Mouse (Mus musculus): Measurements from ENCODE around the gene 4930507D05Rik. TPM values are rescaled to one million over a fixed set of nuclear protein-coding genes. Genes with fewer than 3 reads are reported as not detected.
"Not testable (repeated sequence)": the region's sequence is repeated elsewhere in the genome, so short reads cannot be mapped to it uniquely, and the experiment has no call there.

4930507D05Rik gene
- polyA plus RNA-seq, 1 experiment from 2014 or later, result 1.2 TPM

DNA sequence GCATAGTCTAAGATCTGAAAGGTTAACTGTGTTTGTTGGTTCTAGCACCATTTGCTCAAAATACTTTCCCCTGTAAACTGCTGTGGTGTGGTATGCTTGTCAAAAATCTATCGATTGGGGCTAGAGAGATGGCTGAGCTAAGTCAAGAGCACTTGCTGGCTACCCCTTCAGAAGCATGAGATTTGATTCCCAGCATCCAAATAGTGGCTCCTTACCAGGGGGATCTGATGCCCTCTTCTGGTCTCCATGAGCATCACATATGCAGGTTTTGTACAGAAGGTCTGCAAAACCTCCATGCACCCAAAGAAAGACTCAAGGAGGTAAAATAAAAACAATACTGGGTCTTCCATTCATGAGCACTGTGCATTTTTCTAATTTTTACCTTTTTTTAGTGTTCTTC is 39.0 kb downstream of the 4930507D05Rik start:
- Histone ChIP-seq H3K4me1 (replicated peaks; ENCODE audit: control insufficient read depth, insufficient read depth, low read length) (no peaks in the 10 kb centered on the region), H3K36me3 (ENCODE audit: control insufficient read depth, insufficient read depth, low read length) (no peaks in the 10 kb centered on the region), H3K4me2 (replicated peaks; ENCODE audit: low read depth, low read length) (no peak overlapping the region), H3K9me3 (ENCODE audit: control insufficient read depth, low read length) (no peaks in the 10 kb centered on the region), H3K27ac (ENCODE audit: low read depth, low read length) (no peak overlapping the region), H3K27me3 (ENCODE audit: control insufficient read depth, insufficient read depth, low read length) (no peaks in the 10 kb centered on the region), H3K9ac (ENCODE audit: low read depth, low read length) (no peak overlapping the region), H3K4me3 (ENCODE audit: low read depth, low read length) (no peak overlapping the region)
- DNase-seq (ENCODE audit: low spot score) (peak; percentile 61), ATAC-seq (ENCODE audit: low FRiP score) (no peak)
- WGBS, result 21% methylated on average over 1 of the region's 1 CpGs

GRCm38 (mm10) chr10:62491681-62492080 is 42.4 kb downstream of the 4930507D05Rik start:
- H3K4me1 ChIP-seq (replicated peaks; ENCODE audit: control insufficient read depth, insufficient read depth, low read length); ATAC-seq (ENCODE audit: low FRiP score); H3K4me3 ChIP-seq (ENCODE audit: low read depth, low read length); H3K27me3 ChIP-seq (ENCODE audit: control insufficient read depth, insufficient read depth, low read length); DNase-seq (ENCODE audit: low spot score); H3K4me2 ChIP-seq (replicated peaks; ENCODE audit: low read depth, low read length); H3K36me3 ChIP-seq (ENCODE audit: control insufficient read depth, insufficient read depth, low read length); H3K9ac ChIP-seq (ENCODE audit: low read depth, low read length); H3K9me3 ChIP-seq (ENCODE audit: control insufficient read depth, low read length); H3K27ac ChIP-seq (ENCODE audit: low read depth, low read length): not testable (repeated sequence)
- 90% methylated on average over 3 of the region's 3 CpGs for WGBS

- WGBS, result 26% methylated on average over 15 of the region's 15 CpGs
- no peak overlapping the region for H3K4me3 ChIP-seq (ENCODE audit: low read depth, low read length)
- no peak overlapping the region for H3K27ac ChIP-seq (ENCODE audit: low read depth, low read length)
- H3K4me1 ChIP-seq (replicated peaks; ENCODE audit: control insufficient read depth, insufficient read depth, low read length), result no peaks in the 10 kb centered on the region
- no peaks in the 10 kb centered on the region for H3K9me3 ChIP-seq (ENCODE audit: control insufficient read depth, low read length)
- peak; percentile 86 for DNase-seq (ENCODE audit: low spot score)
- peak; percentile 54 for ATAC-seq (ENCODE audit: low FRiP score)
- no peak overlapping the region for H3K9ac ChIP-seq (ENCODE audit: low read depth, low read length)
- H3K36me3 ChIP-seq (ENCODE audit: control insufficient read depth, insufficient read depth, low read length), result no peaks in the 10 kb centered on the region
- no peak overlapping the region; the same call in 1 of the 2 replicates for H3K4me2 ChIP-seq (replicated peaks; ENCODE audit: low read depth, low read length)
- H3K27me3 ChIP-seq (ENCODE audit: control insufficient read depth, insufficient read depth, low read length), result no peaks in the 10 kb centered on the region
Measured at GRCm38 (mm10) chr10:62500088-62500915, 51.0 kb downstream of the 4930507D05Rik start.

Other genes with a start within 250 kb of the 4930507D05Rik start
- gene Tspan15, start 218.2 kb upstream of the 4930507D05Rik start, polyA plus RNA-seq (2014; fragmentation: Nextera tagmentation; extraction: Ambion mirVana), result 9.2 and 11.0 TPM in 2 replicates
- not detected in 2 replicates for gene Tacr2, start 197.1 kb upstream of the 4930507D05Rik start, polyA plus RNA-seq (2014; fragmentation: Nextera tagmentation; extraction: Ambion mirVana)
- 18.2 and 25.4 TPM in 2 replicates for gene Hk1, start 69.6 kb upstream of the 4930507D05Rik start, polyA plus RNA-seq (2014; fragmentation: Nextera tagmentation; extraction: Ambion mirVana)
- 0.05 and 0.20 TPM in 2 replicates for gene Hkdc1, start 27.0 kb upstream of the 4930507D05Rik start, polyA plus RNA-seq (2014; fragmentation: Nextera tagmentation; extraction: Ambion mirVana)
- 27.4 and 33.2 TPM in 2 replicates for gene Supv3l1, start 249 bp downstream of the 4930507D05Rik start, polyA plus RNA-seq (2014; fragmentation: Nextera tagmentation; extraction: Ambion mirVana)
- gene Vps26a, start 37.3 kb downstream of the 4930507D05Rik start, polyA plus RNA-seq (2014; fragmentation: Nextera tagmentation; extraction: Ambion mirVana), result 91.4 and 109 TPM in 2 replicates
- gene Srgn, start 78.0 kb downstream of the 4930507D05Rik start, polyA plus RNA-seq (2014; fragmentation: Nextera tagmentation; extraction: Ambion mirVana), result 4.3 and 5.8 TPM in 2 replicates
- 55.9 and 60.2 TPM in 2 replicates for gene Kif1bp, start 129.0 kb downstream of the 4930507D05Rik start, polyA plus RNA-seq (2014; fragmentation: Nextera tagmentation; extraction: Ambion mirVana)
- gene Ddx21, start 152.8 kb downstream of the 4930507D05Rik start, polyA plus RNA-seq (2014; fragmentation: Nextera tagmentation; extraction: Ambion mirVana), result 33.7 and 37.1 TPM in 2 replicates
- gene Ddx50, start 201.7 kb downstream of the 4930507D05Rik start, polyA plus RNA-seq (2014; fragmentation: Nextera tagmentation; extraction: Ambion mirVana), result 124 and 143 TPM in 2 replicates